Mouse (Mus musculus) hindbrain, embryonic 11.5 days (tissue): ENCODE results near the gene Ttc23. TPM values are rescaled to one million over a fixed set of nuclear protein-coding genes. Genes with fewer than 3 reads are reported as not detected.
A peak's percentile ranks its signal among the peaks of the same experiment; 100 is the strongest.

ENCODE experiments used
- ATAC-seq: fragments of 200-750 bp; cut with Nextera tagmentation; 2 replicates; pipeline ENCODE4 v1.8.0; 2017; ENCODE audit warnings: mild to moderate bottlenecking, moderate TSS enrichment, moderate library complexity; ENCODE audit not compliant: low FRiP score
- DNase-seq: peaks from one replicate; pipeline ENCODE4 v3.0.0-alpha.2; 2015; ENCODE audit warnings: low spot score
- H3K27ac ChIP-seq: fragments of 300-500 bp; sonication (generic); 2 replicates; pipeline ENCODE4 v1.5.1; 2014; ENCODE audit warnings: mild to moderate bottlenecking, low read depth, low read length
- H3K27me3 ChIP-seq: fragments of 300-500 bp; sonication (generic); 2 replicates; pipeline ENCODE4 v1.6.1; 2014; ENCODE audit warnings: mild to moderate bottlenecking, low read length, moderate library complexity, mixed read lengths; ENCODE audit not compliant: control insufficient read depth, insufficient read depth
- H3K36me3 ChIP-seq: fragments of 300-500 bp; sonication (generic); 2 replicates; pipeline ENCODE4 v1.6.1; 2014; ENCODE audit warnings: mild to moderate bottlenecking, low read length, moderate library complexity, mixed read lengths; ENCODE audit not compliant: control insufficient read depth, insufficient read depth
- H3K4me1 ChIP-seq: fragments of 300-500 bp; sonication (generic); replicated peaks from 2 replicates; pipeline ENCODE4 v1.6.1; 2014; ENCODE audit warnings: low read length, mixed read lengths; ENCODE audit not compliant: control insufficient read depth, insufficient read depth
- H3K4me2 ChIP-seq: fragments of 300-500 bp; sonication (generic); replicated peaks from 2 replicates; pipeline ENCODE4 v1.6.1; 2014; ENCODE audit warnings: mild to moderate bottlenecking, low read depth, low read length
- H3K4me3 ChIP-seq: fragments of 300-500 bp; sonication (generic); 2 replicates; pipeline ENCODE4 v1.5.1; 2014; ENCODE audit warnings: low read depth, low read length
- H3K9ac ChIP-seq: fragments of 300-500 bp; sonication (generic); 2 replicates; pipeline ENCODE4 v1.6.1; 2014; ENCODE audit warnings: low read depth, low read length
- H3K9me3 ChIP-seq: fragments of 300-500 bp; sonication (generic); 2 replicates; pipeline ENCODE4 v1.6.1; 2016; ENCODE audit warnings: low read length; ENCODE audit not compliant: control insufficient read depth
- WGBS: fragments of 180-500 bp; shearing (Covaris S2); extraction: QIAGEN DNeasy Blood & Tissue Kit; methylation state at CpG from one replicate; pipeline ENCODE4 v1.1.7; 2014; 5-methylcytosine and 5-hydroxymethylcytosine counted together
- polyA plus RNA-seq: library from polyadenylated mRNA; unstranded; fragments of >200 nt; fragmentation: Nextera tagmentation; extraction: Ambion mirVana; gene quantifications from 2 replicates; pipeline ENCODE4 v1.2.1, GENCODE M21; 2014

Gene Ttc23
- polyA plus RNA-seq, 1 experiment from 2014 or later, result 33.3 TPM

- no peaks in the 10 kb centered on the region for H3K9me3 ChIP-seq
- H3K4me2 ChIP-seq, result no peak overlapping the region
- H3K9ac ChIP-seq, result no peak overlapping the region
- ATAC-seq, result no peak
- H3K36me3 ChIP-seq, result no peaks in the 10 kb centered on the region
- H3K27me3 ChIP-seq, result no peaks in the 10 kb centered on the region
- no peak for DNase-seq
- H3K4me1 ChIP-seq, result no peaks in the 10 kb centered on the region
- H3K27ac ChIP-seq, result no peak overlapping the region
- no peak overlapping the region for H3K4me3 ChIP-seq
- WGBS, result 96% methylated on average over 10 of the region's 10 CpGs
These were observed 29.6 kb upstream of the Ttc23 start for GRCm38 (mm10) chr7:67617646-67618045.

GRCm38 (mm10) chr7:67618316-67618715 is 28.9 kb upstream of the Ttc23 start:
- no peak overlapping the region for H3K4me3 ChIP-seq
- no peak overlapping the region for H3K4me2 ChIP-seq
- no peaks in the 10 kb centered on the region for H3K36me3 ChIP-seq
- no peak overlapping the region for H3K9ac ChIP-seq
- 82% methylated on average over 3 of the region's 3 CpGs for WGBS
- no peaks in the 10 kb centered on the region for H3K9me3 ChIP-seq
- no peak for DNase-seq
- H3K27me3 ChIP-seq, result no peaks in the 10 kb centered on the region
- no peaks in the 10 kb centered on the region for H3K4me1 ChIP-seq
- ATAC-seq, result no peak
- no peak overlapping the region for H3K27ac ChIP-seq

GRCm38 (mm10) chr7:67619836-67620235 is 27.4 kb upstream of the Ttc23 start:
- Histone ChIP-seq H3K36me3 (no peaks in the 10 kb centered on the region), H3K9ac (no peak overlapping the region), H3K27ac (no peak overlapping the region), H3K4me2 (no peak overlapping the region), H3K27me3 (no peaks in the 10 kb centered on the region), H3K4me3 (no peak overlapping the region), H3K4me1 (no peaks in the 10 kb centered on the region), H3K9me3 (no peaks in the 10 kb centered on the region)
- WGBS, result 80% methylated on average over 4 of the region's 4 CpGs
- ATAC-seq (no peak), DNase-seq (no peak)

GRCm38 (mm10) chr7:67622151-67622550 is 25.1 kb upstream of the Ttc23 start:
- Histone ChIP-seq H3K4me3 (no peak overlapping the region), H3K27me3 (no peaks in the 10 kb centered on the region), H3K4me2 (no peak overlapping the region), H3K9me3 (no peaks in the 10 kb centered on the region), H3K9ac (no peak overlapping the region), H3K36me3 (no peaks in the 10 kb centered on the region), H3K4me1 (no peaks in the 10 kb centered on the region), H3K27ac (no peak overlapping the region)
- WGBS, result 89% methylated on average over 3 of the region's 3 CpGs
- ATAC-seq (no peak), DNase-seq (no peak)

GRCm38 (mm10) chr7:67626671-67627070 is 20.5 kb upstream of the Ttc23 start:
- no peak overlapping the region for H3K27ac ChIP-seq
- H3K9me3 ChIP-seq, result no peaks in the 10 kb centered on the region
- no peaks in the 10 kb centered on the region for H3K27me3 ChIP-seq
- no peaks in the 10 kb centered on the region for H3K4me1 ChIP-seq
- ATAC-seq, result no peak
- H3K9ac ChIP-seq, result no peak overlapping the region
- DNase-seq, result no peak
- H3K4me2 ChIP-seq, result no peak overlapping the region
- H3K4me3 ChIP-seq, result no peak overlapping the region
- WGBS, result 86% methylated on average over 5 of the region's 5 CpGs
- no peaks in the 10 kb centered on the region for H3K36me3 ChIP-seq

DNA sequence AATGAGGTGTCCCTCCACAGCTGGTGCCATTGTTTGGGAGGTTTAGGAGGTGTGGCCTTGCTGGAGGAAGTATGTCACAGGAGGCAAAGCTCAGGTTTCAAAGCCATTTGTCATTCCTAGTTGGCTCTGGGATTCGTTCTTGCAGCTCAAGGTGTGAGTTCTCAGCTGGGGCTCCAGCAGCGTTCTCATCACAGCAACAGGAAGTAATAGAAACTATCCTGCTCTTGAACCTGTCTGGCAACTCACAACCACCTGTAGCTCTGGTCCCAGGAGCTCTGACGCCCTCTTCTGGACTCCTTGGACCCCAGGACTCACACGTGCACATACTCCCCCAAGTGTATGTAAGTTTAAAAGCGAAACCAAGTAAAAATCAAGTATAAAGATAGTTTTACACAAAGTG is 17.5 kb upstream of the Ttc23 start:
- no peaks in the 10 kb centered on the region for H3K27me3 ChIP-seq
- WGBS, result 46% methylated on average over 5 of the region's 5 CpGs

DNA sequence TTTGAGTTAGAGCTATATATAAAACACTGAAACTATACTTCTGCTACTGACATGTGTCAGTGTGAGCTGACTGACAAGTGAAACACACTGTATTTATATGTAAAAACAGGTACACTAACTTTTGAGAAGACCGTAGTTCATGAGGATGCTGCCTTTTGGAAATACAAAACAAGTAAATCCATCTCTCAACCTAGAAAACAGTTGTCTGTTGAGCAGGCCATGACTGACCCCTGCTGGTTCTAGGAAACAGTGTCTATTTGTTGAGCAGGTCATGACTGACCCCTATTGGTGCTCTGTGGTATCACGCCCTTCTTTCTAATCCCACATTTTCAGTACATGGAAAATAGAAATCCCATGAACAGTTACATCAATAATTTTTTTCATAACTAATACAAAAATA is 16.4 kb upstream of the Ttc23 start:
- Histone ChIP-seq H3K9me3 (no peaks in the 10 kb centered on the region), H3K4me1 (no peaks in the 10 kb centered on the region), H3K9ac (no peak overlapping the region), H3K36me3 (no peaks in the 10 kb centered on the region), H3K4me3 (no peak overlapping the region), H3K4me2 (no peak overlapping the region), H3K27me3 (no peaks in the 10 kb centered on the region), H3K27ac (no peak overlapping the region)
- 28% methylated on average over 2 of the region's 2 CpGs for WGBS
- ATAC-seq (no peak), DNase-seq (peak; percentile 86)

More for the DNA sequence above, 17.5 kb upstream of the Ttc23 start:
- Histone ChIP-seq H3K4me3 (no peak overlapping the region), H3K4me2 (no peak overlapping the region), H3K9ac (no peak overlapping the region), H3K9me3 (no peaks in the 10 kb centered on the region), H3K36me3 (no peaks in the 10 kb centered on the region), H3K27ac (no peak overlapping the region), H3K4me1 (no peaks in the 10 kb centered on the region)
- DNase-seq (no peak), ATAC-seq (no peak)

- Histone ChIP-seq H3K27me3 (no peaks in the 10 kb centered on the region), H3K4me2 (no peak overlapping the region), H3K9ac (no peak overlapping the region), H3K4me3 (no peak overlapping the region), H3K36me3 (no peaks in the 10 kb centered on the region), H3K4me1 (no peaks in the 10 kb centered on the region), H3K27ac (no peak overlapping the region), H3K9me3 (no peaks in the 10 kb centered on the region)
- ATAC-seq, result no peak
- WGBS, result 86% methylated on average over 5 of the region's 5 CpGs
- DNase-seq, result no peak
These were observed 14.8 kb upstream of the Ttc23 start for GRCm38 (mm10) chr7:67632380-67632779.

- Histone ChIP-seq H3K36me3 (no peaks in the 10 kb centered on the region), H3K27me3 (no peaks in the 10 kb centered on the region), H3K4me3 (no peak overlapping the region), H3K27ac (no peak overlapping the region), H3K4me1 (no peaks in the 10 kb centered on the region; the same call in 1 of the 2 replicates), H3K4me2 (no peak overlapping the region), H3K9ac (no peak overlapping the region), H3K9me3 (no peaks in the 10 kb centered on the region)
- ATAC-seq, result no peak
- no peak for DNase-seq
- 94% methylated on average over 3 of the region's 3 CpGs for WGBS
These were observed 13.0 kb upstream of the Ttc23 start for GRCm38 (mm10) chr7:67634210-67634609.
